Mouse (Mus musculus) activated CD4-positive, CD25-positive, alpha-beta regulatory T cell, adult 4 months (primary cell): ENCODE measurements around the gene Olfr45. TPM values are rescaled to one million over a fixed set of nuclear protein-coding genes. Genes with fewer than 3 reads are reported as not detected.
"Not testable (repeated sequence)": the region's sequence is repeated elsewhere in the genome, so short reads cannot be mapped to it uniquely, and the experiment has no call there.

Experiments used
- ATAC-seq: one replicate; pipeline ENCODE4 v1.8.0; 2017
- polyA plus RNA-seq, 2 experiments: library from polyadenylated mRNA; unstranded; fragments of 100-300 nt; shearing (Covaris generic); gene quantifications; one replicate each; pipeline ENCODE4 v1.2.1; 2017

Gene Olfr45
- polyA plus RNA-seq, result not detected

DNA sequence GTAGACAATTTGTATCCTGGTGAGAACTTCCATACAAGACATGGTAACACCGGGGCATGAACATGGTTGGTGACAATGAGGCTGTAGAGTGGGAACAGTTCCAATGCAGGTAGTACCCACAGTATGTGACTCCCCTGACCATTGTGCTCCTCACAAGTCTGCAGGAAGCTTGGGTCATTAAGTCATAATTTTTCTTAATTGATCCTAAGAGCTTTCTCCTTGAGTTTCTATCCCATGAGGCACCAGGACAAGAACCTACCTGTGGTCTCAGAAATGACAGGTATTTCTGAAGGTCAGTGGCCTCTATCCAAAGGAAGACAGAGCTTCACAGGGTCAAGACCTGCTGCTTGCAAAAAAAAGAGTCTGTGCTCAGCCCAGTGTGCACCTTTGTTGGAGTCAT lies at the start of gene Olfr45:
TSS of gene Olfr45 (plus strand) at position 301 of the 400 bp plus-strand sequence.
- no peak for ATAC-seq

DNA sequence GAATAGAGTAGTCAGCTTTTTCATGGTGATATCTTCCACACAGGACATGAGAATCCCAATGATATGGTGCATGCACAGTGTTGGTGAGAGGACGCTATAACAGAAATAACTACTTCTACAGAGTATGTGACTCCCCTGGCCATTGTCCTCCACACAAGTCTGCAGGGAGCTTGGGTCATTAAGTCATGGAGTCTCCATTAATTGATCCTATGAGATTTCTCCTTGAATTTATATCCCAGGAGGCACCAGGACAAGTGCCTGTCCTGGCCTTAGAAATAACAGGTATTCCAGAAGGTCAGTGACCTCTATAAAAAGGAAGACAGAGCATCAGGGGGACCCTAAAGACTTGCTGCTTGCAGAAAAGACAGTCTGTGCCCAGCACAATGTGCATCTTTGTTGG lies 35.6 kb upstream of the Olfr45 start, which contains the start of gene Olfr53:
TSS of gene Olfr53 (plus strand) at position 301 of the 400 bp plus-strand sequence.
- no peak for ATAC-seq

GRCm38 (mm10) chr7:140659630-140660029 lies 22.1 kb upstream of the Olfr45 start, which contains the start of gene Olfr539:
Gene Olfr539 (plus strand): TSS chr7:140659930.
- no peak for ATAC-seq

GRCm38 (mm10) chr7:140670693-140671092 lies 11.1 kb upstream of the Olfr45 start:
- ATAC-seq, result not testable (repeated sequence)

GRCm38 (mm10) chr7:140675863-140676262 lies 5.9 kb upstream of the Olfr45 start:
- ATAC-seq, result no peak

DNA sequence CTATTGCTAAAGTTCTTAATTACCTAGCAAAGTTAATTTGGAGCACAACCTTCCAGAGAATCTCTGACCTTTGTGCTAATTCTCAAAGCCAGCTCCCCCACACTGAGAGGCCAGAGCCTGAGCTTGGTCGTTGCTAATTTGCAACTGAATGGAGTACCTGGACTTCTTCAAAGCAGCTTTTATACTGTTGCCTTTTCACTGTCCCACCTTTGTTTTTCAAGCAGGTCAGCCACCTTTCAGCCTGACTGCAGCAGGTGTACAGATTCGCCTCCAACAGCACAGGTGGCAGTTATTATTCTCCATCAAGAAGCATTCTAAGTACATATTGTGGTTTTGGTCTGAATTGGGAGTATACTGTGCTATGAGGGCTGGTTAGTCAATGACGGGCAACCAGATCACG lies 2.2 kb upstream of the Olfr45 start:
- not testable (repeated sequence) for ATAC-seq

GRCm38 (mm10) chr7:140696967-140697366 lies 15.2 kb downstream of the Olfr45 start, which contains the start of gene Olfr541:
Gene Olfr541 (plus strand): TSS chr7:140697267.
- ATAC-seq, result no peak

DNA sequence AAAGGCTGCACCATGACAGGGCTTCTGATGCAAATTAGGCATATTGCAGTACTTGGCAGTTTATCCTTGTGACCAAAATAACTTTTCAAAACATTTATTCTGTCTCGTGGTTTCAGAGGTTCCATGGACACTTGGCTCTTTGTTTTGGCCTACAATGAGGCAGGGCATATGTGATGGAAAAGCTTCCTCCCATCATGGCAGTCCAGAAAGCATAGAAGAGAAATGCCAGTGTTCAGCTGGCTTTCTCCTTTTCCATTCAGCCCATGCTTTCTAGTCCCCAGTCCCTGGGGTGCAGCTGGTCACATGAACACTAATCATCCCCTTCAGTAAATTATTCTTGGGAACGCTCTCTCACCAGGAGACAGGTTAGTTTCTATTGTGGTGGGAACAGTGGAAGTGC lies 24.6 kb downstream of the Olfr45 start:
- ATAC-seq, result no peak

GRCm38 (mm10) chr7:140707536-140708284 lies 26.0 kb downstream of the Olfr45 start:
- ATAC-seq, result no peak

DNA sequence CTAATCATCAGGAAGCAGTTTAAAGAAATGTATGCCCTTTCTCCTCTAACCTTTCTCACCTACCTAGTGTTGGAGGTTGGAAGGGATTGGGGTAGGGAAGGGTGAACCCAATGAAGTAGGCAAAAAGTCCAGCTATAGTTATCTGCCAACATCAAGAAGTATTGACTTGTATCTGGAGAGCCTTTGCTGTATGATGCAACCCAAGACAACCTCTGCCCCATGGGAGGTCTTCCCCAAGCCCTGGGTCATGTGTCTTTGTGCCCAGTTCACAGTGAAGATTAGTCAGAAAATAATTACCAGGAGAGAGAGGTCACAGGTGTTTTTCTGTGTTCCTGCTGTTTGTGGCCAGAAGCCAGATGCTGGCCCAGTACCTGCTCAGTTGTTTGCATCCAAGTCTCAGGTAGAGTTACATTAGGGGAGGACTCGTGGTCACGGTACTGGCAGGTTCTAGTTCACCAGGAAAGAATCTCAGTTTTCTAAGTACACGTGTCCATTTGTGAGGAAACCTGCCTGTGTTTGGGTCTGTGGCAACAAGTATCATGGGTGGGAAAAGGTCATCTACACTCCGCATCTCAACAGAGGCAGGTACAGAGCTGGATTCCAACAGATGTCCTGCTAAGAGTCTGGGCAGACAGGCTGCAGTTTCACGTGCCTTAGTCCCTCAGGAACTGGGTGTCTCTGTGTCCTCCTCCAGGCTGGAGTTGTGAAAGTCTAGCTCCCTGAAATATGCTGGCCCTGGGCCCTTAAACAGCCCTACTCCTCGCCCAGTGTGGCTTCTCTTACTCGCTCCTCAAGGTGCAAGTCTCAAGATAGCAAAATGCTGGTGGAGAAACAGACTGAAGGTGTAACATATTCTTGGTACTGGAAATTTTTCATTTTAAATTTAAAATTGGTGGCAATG lies 35.7 kb downstream of the Olfr45 start:
- ATAC-seq, result no peak

DNA sequence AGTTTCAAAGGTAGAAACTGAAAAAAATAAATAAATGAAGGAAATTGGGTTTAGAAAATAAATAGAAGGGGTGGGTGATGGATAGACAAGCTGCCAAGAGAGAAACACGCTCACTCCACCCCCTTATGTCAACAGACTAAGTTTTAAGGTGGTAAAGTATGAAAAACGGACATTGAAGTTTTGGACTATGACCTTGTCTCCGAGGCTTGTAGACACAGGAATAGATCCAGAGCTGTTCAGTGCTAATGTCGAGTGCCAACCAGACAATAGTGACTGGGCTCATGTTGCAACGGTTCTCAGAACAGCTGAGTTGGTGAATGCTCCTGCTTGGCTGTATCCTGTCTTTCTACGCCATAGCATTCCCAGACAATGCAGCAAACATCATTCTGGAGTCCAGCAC lies 39.3 kb downstream of the Olfr45 start:
- ATAC-seq, result no peak

GRCm38 (mm10) chr7:140725558-140725957 lies 43.8 kb downstream of the Olfr45 start:
- no peak for ATAC-seq

GRCm38 (mm10) chr7:140733162-140733561 lies 51.4 kb downstream of the Olfr45 start:
- no peak for ATAC-seq

Other genes starting within 250 kb of the Olfr45 start
- gene Olfr533, start 218.6 kb upstream of the Olfr45 start, polyA plus RNA-seq, result not detected
- not detected for gene Olfr535, start 197.7 kb upstream of the Olfr45 start, polyA plus RNA-seq
- gene Olfr536, start 174.6 kb upstream of the Olfr45 start, polyA plus RNA-seq, result not detected
- gene Olfr538, start 114.1 kb upstream of the Olfr45 start, polyA plus RNA-seq, result not detected
- under 1 TPM in 1 of 2 experiments, not detected in 1; 0.08 TPM for gene Olfr46, start 80.7 kb upstream of the Olfr45 start, polyA plus RNA-seq
- gene Olfr61, start 53.0 kb upstream of the Olfr45 start, polyA plus RNA-seq, result not detected
- gene Olfr53, start 35.5 kb upstream of the Olfr45 start, polyA plus RNA-seq, result not detected
- under 1 TPM; 0.05 to 0.24 TPM for gene Olfr539, start 22.0 kb upstream of the Olfr45 start, polyA plus RNA-seq
- gene Olfr541, start 15.3 kb downstream of the Olfr45 start, polyA plus RNA-seq, result not detected
- gene Cyp2e1, start 81.8 kb downstream of the Olfr45 start, polyA plus RNA-seq, result under 1 TPM in 1 of 2 experiments, not detected in 1; 0.21 TPM
- under 1 TPM; 0.33 to 0.38 TPM for gene Syce1, start 105.9 kb downstream of the Olfr45 start, polyA plus RNA-seq
- under 1 TPM; 0.13 to 0.23 TPM for gene Zfp941, start 140.2 kb downstream of the Olfr45 start, polyA plus RNA-seq
- gene Urah, start 153.1 kb downstream of the Olfr45 start, polyA plus RNA-seq, result not detected
- gene Scgb1c1, start 163.6 kb downstream of the Olfr45 start, polyA plus RNA-seq, result not detected
- not detected for gene Odf3, start 165.9 kb downstream of the Olfr45 start, polyA plus RNA-seq
- not detected for gene Gm45785, start 174.4 kb downstream of the Olfr45 start, polyA plus RNA-seq
- 10 to 100 TPM; 51.6 to 57.0 TPM for gene Ric8a, start 175.0 kb downstream of the Olfr45 start, polyA plus RNA-seq
- 10 to 100 TPM; 33.1 to 48.2 TPM for gene Bet1l, start 175.6 kb downstream of the Olfr45 start, polyA plus RNA-seq
- 100 to 1,000 TPM; 110 to 160 TPM for gene Psmd13, start 200.0 kb downstream of the Olfr45 start, polyA plus RNA-seq
- 1 to 10 TPM; 5.9 to 8.0 TPM for gene Sirt3, start 200.4 kb downstream of the Olfr45 start, polyA plus RNA-seq
- not detected for gene Cox8b, start 218.5 kb downstream of the Olfr45 start, polyA plus RNA-seq
- not detected for gene Nlrp6, start 239.0 kb downstream of the Olfr45 start, polyA plus RNA-seq